ENCODE assay signal across 21 mouse cellular contexts in the genomic region with DNA sequence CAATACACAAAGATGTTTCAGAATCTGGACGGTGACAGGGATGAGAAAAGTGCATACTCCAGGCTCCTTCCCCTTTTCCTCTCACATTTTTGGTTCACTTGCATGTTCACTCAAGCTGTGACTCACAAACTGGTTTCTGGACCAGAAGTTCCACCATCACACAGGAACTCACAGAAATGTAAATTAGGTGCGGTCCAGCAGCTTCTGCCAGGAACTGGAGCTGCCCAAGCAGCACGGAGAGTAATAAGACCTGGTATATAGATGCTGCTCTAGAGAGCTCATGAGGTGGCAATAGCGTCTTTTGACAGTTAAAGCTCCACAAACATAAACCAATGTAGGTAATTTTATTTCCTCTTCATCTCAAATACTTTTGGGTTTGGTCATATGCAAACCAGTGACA. TPM values are rescaled to one million over a fixed set of nuclear protein-coding genes. Genes with fewer than 3 reads are reported as not detected.
DNase-seq lines count a peak whose midpoint lies in the region.
"Had no signal": no experiment of that assay in that cellular context is flagged by ENCODE, and none has a peak within 500 bp of the region (broad histone marks: within the 10 kb centered on the region; RNA-seq: fewer than 3 reads in every experiment).

No protein-coding gene starts in this region.

- no peaks in the 10 kb centered on the region for H3K27me3 ChIP-seq in embryonic facial prominence, embryonic 10.5 days (replicated peaks; ENCODE audit: low read depth, poor library complexity, severe bottlenecking)
- H3K27me3 ChIP-seq: embryonic facial prominence, embryonic 13.5 days; forebrain, embryonic 13.5 days; hindbrain, embryonic 12.5 days had no signal

- no peak overlapping the region for H3K27ac ChIP-seq in embryonic facial prominence, embryonic 10.5 days (replicated peaks)
- H3K27ac ChIP-seq: embryonic facial prominence, embryonic 13.5 days; forebrain, embryonic 13.5 days; heart, embryonic 10.5 days; hindbrain, embryonic 12.5 days had no signal

- H3K9me3 ChIP-seq in embryonic facial prominence, embryonic 10.5 days, result no peaks in the 10 kb centered on the region
- H3K9me3 ChIP-seq: embryonic facial prominence, embryonic 13.5 days; forebrain, embryonic 13.5 days; heart, embryonic 10.5 days; hindbrain, embryonic 12.5 days had no signal

- WGBS in embryonic facial prominence, embryonic 10.5 days, result 88% methylated on average over 4 of the region's 4 CpGs

- H3K36me3 ChIP-seq in embryonic facial prominence, embryonic 10.5 days (replicated peaks), result no peaks in the 10 kb centered on the region; the same call in 1 of the 2 replicates
- H3K36me3 ChIP-seq: embryonic facial prominence, embryonic 13.5 days; heart, embryonic 10.5 days; hindbrain, embryonic 12.5 days had no signal

- DNase-seq in spleen, adult 12 weeks (ENCODE audit: low spot score), result peak; percentile 15
- no peak for DNase-seq in spleen, postnatal 4 days (ENCODE audit: low spot score in 2 of 2)
- DNase-seq in A20 (ENCODE audit: low read depth, low spot score) (peak; percentile 89), MN1 (ENCODE audit: low spot score) (no peak)
- DNase-seq in brain, adult 2 months (ENCODE audit: low read depth, low spot score), result peak; percentile 26
- DNase-seq in spleen, postnatal 36 days (ENCODE audit: low spot score in 2 of 2), result peak; percentile 79
- DNase-seq in right cerebral cortex, adult 18-20 months, result no peak
- DNase-seq in embryonic facial prominence, embryonic 10.5 days (ENCODE audit: low spot score), result no peak
- DNase-seq: adrenal gland, adult 8-10 months; adrenal gland, postnatal 36 days; cerebellum, adult 11 months; cerebellum, adult 8-10 months; cerebellum, postnatal 14 days; forebrain, postnatal 0 days; heart, adult 18-20 months; heart, postnatal 10 days; heart, postnatal 4 days had no signal

- no peak overlapping the region for H3K4me3 ChIP-seq in embryonic facial prominence, embryonic 10.5 days
- H3K4me3 ChIP-seq: embryonic facial prominence, embryonic 13.5 days; forebrain, embryonic 13.5 days; heart, embryonic 10.5 days; hindbrain, embryonic 12.5 days had no signal

- H3K4me1 ChIP-seq in embryonic facial prominence, embryonic 10.5 days, result no peaks in the 10 kb centered on the region
- H3K4me1 ChIP-seq: forebrain, embryonic 13.5 days; heart, embryonic 10.5 days had no signal

RNA-seq across cellular contexts. Expression of a gene that starts 36.9 kb away (rescaled TPM):
- 57.1 and 60.5 TPM in 2 replicates for polyA plus RNA-seq in embryonic facial prominence, embryonic 10.5 days (2016; fragmentation: Nextera tagmentation; extraction: Ambion mirVana)

RNA-seq across cellular contexts. Expression of a gene that starts 37.1 kb away (rescaled TPM):
- 9.8 and 10.2 TPM in 2 replicates for polyA plus RNA-seq in embryonic facial prominence, embryonic 10.5 days (2016; fragmentation: Nextera tagmentation; extraction: Ambion mirVana)

Comparison
In these comparisons a context has a peak if more than half of its experiments do, and no peak if none do; other contexts are left out.
1. DNase-seq: peak in spleen, adult 12 weeks (single experiment), A20 (single experiment), brain, adult 2 months (single experiment) and spleen, postnatal 36 days (2 of 2); none in spleen, postnatal 4 days (0 of 2), right cerebral cortex, adult 18-20 months (single experiment), MN1 (single experiment) and embryonic facial prominence, embryonic 10.5 days (single experiment).